Mouse (Mus musculus) c-Kit-positive CD71-positive TER-119-negative erythroid progenitor cells, embryonic 14.5 days (primary cell): ENCODE results near the gene Lrpprc.
"Not testable (repeated sequence)": the region's sequence is repeated elsewhere in the genome, so short reads cannot be mapped to it uniquely, and the experiment has no call there.

Source experiments
- DNase-seq: peaks from one replicate; pipeline ENCODE4 v3.0.0-alpha.2; 2013; ENCODE audit warnings: low read depth

Gene Lrpprc

DNA sequence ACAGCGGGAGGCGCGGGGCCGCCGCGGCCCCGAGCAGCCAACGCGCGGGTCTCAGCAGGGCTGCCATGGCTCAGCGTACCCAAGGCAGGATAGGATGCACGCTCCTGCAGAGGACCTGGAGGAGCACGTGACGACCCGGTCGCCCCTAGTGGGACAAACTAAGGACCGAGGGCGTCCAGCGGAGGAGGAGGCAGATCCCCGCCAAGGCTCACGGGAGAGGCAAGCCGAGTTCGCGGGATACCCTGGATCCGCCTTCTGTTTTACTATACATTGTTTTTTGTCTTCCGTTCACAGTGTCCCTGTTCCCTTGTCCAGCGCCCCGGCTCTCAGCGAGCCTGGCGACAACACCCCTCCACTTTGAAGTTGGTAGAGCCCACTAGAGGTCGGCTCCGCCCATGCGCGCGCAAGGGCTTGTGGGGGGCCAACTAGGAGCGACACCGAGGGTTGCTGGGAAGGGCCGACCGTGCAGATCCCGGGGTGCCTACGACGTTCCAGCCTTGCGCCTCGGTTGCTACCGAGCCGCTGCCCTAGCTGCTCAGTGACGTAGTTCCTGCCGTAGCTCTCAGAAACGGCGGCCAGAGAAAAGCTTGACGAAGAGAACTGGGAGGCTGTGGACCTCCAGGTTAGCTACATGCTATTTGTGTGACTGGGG lies at the start of gene Lrpprc:
Lrpprc (minus strand) TSS at position 343 of the 652 bp plus-strand sequence.
- DNase-seq, result peak; percentile 85

DNA sequence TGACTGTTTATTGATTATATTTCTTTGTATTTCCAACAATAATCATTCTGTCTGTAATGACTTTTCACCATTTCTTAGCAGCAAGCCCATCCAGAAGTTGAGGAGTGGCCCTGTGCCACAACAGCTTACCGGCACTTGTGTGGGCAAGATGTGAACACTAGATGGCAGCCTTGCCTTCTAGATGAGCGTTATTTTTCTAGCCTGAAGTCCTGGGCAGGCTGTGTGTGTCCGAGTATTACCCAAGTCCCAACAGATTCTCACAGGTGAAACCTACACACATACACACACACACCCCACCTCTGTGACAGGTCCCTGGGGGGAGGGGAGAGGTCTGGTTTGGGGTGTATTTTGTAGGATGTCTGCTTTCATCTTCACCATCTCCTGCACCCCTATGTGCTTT lies 47.2 kb upstream of the Lrpprc start:
- peak; percentile 22 for DNase-seq

DNA sequence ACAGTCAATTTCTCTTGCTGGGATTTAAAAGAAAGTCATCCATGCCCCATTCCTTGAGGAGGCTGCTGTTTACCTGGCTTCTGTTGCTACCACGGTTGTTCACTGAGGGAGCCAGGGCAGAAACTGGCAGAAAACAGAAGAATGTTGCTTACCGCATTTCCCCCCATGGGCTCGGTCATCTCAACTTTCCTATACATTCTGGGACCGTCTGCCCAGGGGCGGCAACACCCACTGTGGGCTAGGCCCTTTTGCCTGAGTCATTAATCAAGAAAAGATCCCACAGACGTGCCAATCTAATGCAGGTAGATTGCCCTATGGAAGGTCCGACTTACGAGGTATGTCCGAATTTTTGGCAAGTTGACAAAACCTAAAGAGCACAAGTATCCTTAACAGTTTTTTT lies 44.7 kb upstream of the Lrpprc start:
- DNase-seq, result no peak

DNA sequence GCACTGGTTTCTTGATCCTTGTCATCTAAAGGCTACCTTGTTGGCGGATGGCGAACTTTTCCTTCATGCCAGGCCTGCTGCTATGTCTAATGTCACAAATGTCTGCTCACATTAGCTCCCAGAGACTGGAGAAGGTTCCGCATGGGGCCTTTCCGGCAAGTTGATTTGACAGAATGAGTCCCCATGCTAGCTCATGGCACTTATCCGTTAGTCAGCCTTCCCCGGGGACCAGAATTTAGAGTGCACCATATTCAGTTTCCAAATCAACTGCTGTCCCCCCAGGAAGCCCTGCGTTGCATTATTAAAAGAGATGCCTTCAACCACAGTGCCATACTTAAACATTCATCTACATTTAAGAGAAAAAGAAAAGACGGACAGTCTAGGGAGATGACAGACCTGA lies 41.8 kb upstream of the Lrpprc start:
- DNase-seq, result no peak

DNA sequence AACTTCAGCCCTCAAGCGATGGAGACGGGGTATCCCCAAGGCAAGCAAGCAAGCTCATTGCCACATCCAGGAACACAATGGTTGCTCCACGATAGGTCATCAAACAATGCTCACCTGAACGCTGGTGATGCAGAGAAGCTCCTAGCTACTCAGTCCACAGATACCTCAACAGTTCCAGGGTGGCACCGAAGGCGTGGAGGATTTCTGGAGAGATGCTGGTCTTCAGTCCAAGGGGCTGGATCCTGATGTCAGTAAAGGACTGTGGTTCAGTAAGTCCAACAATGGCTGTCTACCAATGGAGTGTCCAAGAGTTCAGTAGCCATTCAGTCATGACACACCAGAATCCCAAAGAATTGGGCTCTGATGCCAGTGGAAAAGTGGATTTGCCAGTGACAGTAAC lies 37.7 kb upstream of the Lrpprc start:
- DNase-seq, result no peak

DNA sequence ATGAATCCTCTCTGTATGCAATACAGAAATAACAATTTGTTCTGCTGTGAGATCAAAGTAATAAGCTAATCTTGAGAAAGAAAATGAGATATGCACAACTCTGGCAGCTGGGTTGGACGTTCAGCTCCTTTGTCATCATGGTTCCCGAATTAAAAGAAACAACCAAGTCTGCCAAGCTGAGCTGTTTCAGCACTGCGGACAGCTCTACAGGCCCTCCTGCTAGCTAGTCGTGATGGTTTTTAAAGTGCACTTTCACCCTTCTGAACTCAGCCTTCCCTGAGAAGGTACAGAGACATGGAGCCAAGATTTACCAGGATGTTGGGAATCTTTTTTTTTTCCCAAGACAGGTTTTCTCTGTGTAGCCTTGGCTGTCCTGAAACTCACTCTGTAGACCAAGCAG lies 30.0 kb upstream of the Lrpprc start:
- DNase-seq, result peak; percentile 16

DNA sequence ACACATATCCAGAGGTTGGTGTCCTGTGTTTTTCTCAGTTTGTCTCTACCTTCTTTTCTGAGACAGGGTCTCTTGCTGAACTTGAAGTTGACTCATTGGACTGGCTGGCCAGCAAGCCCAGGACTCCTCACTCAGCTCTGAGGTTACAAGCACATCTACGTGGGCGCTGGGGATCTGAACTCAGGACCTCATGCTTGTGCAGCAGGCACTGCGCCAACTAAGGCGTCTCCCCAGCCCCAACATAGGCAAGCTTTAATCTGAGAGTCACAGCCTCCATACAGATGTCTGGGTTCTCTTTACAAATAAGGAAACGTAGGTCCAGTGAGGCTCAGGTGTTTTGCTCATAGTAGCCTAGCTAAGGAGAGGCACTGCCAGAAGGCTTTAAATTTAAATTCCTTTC lies 27.8 kb upstream of the Lrpprc start:
- no peak for DNase-seq

DNA sequence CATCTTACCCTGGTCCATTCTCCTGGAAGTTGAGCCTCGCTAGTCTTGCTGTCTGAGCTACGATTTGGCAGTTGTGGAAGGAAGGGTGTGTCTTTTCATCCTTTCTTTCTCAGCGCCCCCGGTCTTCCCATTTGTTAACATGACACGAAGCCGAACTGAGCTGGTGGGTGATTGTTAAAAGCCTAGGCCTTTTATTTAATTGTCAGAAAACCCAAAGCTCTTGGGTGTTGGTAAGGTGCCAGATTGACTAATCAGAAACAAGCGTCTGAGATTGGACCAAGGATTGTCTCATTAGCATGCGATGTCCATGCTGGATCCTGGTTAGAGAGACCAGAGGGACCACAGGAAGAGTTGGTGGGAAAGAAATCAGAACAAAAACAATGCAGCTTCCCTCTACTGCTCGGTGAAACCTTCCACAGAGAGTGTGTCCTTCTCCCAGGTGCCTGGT lies 25.4 kb upstream of the Lrpprc start:
- DNase-seq, result no peak

DNA sequence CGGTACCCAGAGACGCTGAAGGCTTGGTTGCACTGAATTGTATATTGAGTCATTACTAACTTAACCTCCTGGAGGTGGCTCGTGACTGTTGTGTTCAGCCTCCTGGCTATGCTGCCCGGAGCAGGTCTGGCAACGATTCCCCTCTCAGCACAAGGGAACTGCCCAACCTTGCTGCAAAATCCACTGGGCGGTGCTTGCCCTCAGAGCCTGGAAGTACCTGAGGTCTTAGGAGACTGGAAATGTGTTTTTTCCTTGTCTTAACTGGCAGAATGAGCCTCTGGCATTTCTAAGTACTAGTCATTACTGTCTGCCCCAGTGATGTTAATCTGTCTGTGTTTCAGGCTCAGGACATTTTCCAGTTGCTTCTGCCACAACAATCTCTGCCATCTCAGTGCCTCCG lies 24.3 kb upstream of the Lrpprc start:
- no peak for DNase-seq

DNA sequence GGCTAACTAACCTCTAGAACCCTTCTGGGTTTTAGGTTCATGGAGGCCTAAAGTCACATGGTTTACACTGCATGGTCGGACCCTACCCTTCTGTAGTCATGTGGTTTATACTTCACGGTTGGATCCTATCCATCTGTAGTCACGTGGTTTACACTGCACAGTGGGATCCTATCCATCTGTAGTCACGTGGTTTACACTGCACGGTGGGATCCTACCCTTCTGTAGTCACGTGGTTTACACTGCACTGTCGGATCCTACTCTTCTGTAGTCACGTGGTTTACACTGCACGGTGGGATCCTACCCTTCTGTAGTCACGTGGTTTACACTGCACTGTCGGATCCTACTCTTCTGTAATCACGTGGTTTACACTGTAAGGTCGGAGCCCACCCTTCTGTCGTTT lies 23.6 kb upstream of the Lrpprc start:
- not testable (repeated sequence) for DNase-seq

DNA sequence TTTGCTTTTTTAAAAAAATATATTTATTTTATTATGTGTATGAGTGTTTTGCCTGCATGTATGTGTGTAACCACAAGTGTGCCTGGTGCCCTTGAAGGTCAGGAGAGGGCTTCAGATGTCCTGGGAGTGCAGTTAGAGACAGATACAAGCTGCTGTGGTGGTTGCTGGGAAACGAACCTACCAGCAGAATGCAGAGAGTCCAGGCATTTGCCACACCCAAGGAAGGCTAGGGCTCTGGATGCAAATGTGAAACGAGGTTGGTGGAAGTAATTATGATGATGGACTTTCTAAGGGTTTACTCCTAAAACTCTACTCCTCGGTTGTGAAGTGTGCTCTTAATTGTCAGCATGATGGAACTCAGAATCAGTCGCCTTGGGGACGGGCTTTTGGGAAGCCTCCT lies 1.4 kb upstream of the Lrpprc start:
- DNase-seq, result no peak

DNA sequence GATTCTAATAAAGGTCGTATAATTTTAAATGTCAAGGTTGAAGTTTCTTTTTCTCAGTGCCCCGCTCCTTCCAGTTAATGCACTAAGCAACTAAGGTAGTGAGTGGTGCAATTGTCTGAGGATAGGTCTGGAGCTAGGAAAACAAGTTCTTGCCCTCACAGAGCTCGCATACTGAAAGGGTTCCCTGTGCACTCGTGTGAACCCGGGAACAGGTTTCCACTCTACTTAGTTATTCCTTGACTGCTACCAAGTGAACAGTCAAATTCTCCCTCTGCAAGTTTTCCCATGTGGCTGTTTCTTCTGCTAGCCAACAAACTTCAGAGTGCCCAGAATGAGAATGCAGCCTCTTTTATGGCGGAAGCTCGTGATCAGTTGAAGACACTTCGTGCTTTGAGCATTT lies 567 bp upstream of the Lrpprc start:
- DNase-seq, result no peak

DNA sequence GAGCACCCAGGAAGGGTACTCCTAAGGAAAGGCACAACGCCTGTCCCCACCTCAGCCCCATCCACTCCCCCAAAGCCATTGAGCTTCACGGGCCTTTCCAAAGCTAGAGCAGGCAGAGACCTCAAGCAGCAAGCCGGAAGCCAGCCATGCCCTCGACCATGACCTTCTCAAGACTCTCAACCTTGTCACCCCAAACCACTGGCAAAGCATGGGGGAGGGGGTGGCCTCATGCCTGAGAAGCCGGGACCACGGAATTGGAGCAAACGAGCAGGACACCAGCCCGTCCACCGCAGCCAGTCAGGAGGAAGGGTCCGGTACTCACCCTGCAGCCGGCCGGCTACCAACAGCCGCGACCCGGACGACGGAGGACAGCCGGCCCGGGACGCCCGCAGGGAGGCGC lies 546 bp downstream of the Lrpprc start:
- DNase-seq, result no peak

DNA sequence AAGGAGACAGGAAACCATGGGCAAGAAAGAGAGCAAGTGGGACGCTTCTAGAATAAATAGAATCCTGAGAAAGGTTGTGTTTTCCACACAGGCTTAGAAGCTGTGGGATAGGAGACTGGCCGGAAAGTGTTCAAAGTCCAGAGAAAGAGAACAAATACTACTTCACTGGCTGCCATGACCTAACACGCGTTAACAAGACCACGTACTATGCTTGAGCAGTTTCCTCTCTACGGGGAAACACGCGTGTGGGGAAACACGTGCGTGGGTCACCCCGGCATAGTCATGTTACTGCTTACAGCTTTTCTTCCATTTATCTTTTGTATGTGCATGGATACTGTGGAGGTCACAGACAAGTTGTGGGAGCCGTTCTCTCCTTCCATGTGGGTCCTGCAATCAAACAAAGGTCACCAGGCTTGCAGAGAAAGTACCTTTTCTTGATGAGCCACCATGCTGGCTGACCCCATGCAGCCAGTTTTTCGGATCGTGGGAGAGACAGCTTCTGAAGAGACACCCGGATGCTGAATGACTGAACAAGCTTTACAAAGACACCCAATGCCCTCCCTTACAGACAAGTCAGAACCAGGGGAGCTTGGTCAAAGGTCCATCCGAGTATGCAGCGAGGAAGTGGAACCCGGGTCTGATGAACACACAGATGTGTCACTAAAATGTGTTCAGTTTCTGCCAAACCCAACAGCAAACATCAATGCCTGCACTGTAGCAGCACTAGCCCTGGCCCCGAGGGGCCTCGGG lies 2.0 kb downstream of the Lrpprc start:
- no peak for DNase-seq

DNA sequence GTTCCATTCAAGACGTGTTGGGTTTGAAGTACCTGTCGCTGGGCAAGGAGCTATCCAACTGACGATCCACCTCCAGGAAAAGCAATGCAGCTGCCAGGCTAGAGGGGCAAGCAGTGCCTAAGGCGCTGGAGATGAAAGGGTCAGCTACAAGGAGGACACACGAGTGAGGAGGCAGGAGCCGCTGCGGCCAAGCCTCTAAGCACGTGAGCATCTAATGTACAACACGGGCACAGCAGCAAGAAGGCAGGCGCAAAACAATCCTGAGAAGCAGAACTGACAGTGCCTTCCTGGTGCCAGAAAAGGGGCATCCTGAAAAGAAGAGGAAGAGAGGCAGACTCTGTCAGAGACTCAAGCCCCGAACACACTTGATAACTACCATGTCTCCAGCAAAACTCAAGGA lies 3.1 kb downstream of the Lrpprc start:
- no peak for DNase-seq

DNA sequence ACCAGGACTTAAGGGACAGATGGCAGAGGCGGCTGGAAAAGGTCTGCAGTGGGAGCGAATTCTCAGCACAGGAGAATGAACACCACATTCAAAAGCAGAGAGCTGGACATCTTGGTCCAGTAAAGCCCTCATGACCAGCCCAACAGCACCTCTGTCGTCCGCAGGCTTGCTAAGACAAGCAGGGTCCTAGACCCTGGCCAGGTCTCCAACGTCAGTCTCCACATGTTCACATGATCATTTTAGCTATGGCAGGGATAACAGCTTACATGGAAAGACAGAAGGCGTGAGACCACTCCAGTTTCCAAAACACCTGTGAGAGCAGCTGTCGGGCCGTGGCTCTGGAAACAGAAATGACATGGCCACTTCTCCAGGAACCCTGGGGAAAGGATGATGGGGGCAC lies 3.7 kb downstream of the Lrpprc start:
- DNase-seq, result no peak

DNA sequence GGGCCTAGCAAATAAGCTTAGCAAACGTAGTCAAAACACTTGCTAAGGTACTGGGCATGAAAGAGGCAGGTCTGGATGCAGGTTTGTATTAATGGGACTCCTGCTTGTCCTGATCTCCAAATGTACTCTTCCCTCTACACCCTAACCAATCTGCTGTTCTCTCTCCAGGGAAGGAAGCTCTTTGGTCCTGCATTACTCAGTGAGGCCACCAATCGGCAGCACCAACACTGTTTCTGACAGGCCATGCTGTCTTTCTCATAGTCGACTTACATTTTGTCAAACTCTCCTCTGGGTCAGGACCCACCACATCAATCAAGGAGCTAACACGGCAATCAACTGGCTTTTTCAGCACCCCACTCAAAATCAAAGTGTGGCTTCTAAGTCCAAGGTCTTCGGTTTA lies 5.4 kb downstream of the Lrpprc start:
- no peak for DNase-seq

DNA sequence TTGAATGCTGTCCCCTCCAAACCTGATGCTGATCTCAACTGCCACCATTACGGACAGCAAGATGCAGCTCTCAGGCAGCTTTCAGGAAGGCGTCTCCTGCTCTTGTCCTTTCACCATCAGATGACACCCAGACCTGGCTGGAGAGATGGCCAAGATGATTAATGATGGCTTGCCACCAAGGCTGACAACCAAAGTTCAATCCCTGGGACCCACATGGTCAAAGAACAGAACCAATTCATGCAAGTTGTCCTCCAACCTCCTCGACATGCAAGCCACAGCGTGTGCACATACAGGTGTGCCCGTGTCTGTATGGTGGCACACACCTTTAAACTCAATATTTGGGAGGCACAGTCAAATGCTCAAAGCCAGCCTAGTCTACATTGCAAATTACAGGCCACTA lies 7.1 kb downstream of the Lrpprc start:
- no peak for DNase-seq

DNA sequence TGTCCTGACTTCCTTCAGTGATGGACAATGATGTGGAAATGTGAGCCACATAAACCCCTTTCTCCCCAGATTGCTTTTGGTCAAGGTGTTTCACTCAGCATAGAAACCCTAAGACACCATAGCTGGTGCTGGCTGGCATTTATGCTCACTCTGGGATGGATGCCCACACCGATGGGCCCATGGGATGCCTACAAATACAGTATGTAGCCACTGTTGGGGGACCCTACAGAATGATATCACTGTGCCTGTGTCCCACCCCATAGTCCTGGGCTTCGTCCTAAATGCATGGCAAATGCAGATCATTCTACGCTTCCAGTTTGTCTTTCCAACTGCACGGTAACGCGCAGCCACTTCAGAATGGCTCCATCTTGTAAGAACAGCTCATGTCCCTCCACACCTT lies 10.3 kb downstream of the Lrpprc start:
- no peak for DNase-seq

DNA sequence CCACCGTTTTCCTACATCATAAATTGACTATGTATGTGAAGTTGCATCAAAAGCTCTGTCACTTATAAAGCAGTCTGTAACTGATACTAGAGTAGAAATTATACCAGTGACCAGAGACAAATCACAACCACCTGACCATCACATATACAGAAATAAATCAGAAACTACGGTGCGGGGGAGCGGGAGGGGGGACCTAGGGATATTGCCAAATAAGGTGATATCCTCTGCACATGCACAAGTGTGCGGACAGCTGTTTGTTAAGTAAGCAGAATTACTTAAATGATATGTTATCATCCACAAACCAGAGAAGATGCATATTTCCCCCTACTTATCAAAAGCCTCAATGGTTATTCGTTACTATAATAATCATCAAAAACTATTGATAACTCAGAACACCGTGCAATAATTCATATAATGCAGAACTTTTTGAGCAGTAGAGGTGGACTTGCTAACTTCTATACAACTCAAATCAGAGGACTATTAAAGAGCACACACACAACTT lies 12.1 kb downstream of the Lrpprc start:
- no peak for DNase-seq

DNA sequence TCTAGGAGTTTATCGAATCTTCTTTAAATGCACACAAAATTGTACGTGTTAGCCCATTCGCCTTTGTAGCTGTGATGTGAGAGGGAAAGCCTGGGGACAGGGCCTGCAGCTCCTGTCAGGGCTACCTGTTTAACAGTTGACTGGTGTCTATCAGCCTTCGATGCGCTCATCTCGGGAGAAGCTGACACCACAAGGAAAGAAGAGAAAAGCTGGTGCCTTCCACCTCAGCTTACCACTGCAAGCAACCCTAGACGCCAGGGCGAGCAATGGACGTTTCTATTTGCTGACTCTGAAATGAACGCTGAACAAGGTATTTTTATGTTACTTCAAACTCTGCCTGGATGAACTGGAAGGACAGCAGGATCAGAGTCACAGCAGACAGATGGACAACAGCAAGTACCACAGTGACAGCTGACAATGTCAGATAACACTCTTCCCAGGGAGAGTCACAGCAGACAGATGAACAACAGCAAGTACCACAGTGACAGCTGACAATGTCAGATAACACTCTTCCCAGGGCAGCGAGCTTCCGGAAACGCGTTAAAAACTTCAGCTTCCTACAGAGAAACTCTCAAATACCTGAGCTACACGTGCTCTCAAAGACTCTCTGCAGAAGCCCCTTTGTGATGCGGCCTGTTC lies 14.1 kb downstream of the Lrpprc start:
- DNase-seq, result peak; percentile 72

DNA sequence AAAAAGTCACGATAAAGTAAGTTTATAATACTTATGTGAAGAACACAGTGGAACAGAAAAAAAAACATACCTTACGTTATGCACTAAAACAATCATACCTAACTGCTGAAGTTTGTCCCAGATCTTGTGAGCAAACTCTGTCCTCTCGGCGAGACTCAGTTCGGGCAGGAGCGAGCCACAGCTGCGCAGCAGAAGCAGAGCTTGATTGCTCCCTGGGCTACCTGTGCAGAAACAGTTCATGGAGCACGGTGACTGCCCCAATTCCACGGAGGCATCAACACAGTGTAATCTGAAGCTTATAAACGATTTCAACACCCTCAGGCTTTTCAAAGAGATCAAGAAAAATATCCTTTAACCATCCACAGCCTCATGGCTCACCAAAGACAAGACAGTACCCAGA lies 15.3 kb downstream of the Lrpprc start:
- DNase-seq, result no peak

DNA sequence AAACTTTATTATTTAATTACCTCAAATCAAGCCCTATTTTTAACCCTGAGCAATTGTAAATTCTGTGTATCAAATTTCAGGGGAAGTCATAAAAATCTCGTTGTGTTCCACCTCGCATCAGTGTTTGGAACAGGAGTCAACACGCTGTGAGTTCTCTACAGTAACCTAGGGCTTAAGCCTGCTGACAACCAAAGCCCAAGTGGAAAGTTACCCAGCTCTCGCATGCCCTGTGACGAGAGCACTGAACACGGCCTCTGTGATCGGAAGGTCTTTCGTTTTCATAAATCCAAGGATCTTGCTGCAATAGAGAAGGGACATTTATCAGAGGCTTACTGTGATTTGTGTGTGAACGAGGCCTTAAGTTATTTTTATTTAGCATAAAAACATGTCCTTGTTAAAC lies 18.7 kb downstream of the Lrpprc start:
- no peak for DNase-seq
